Mouse (Mus musculus) kidney, adult 2 months (tissue): ENCODE results near the gene Gm9945. TPM values are rescaled to one million over a fixed set of nuclear protein-coding genes. Genes with fewer than 3 reads are reported as not detected.

Experiments used
- DNase-seq: peaks from one replicate; pipeline ENCODE4 v3.0.0; 2021
- H3K27ac ChIP-seq: fragments of 200-500 bp; 2 replicates; pipeline ENCODE4 v1.5.1; 2012; ENCODE audit warnings: low read depth, low read length, control low read depth, inconsistent platforms; ENCODE audit not compliant: insufficient read depth
- H3K27me3 ChIP-seq: fragments of 200-500 bp; replicated peaks from 2 replicates; pipeline ENCODE4 v1.6.1; 2012; ENCODE audit warnings: mild to moderate bottlenecking, moderate library complexity, low read length, inconsistent platforms; ENCODE audit not compliant: control insufficient read depth, insufficient read depth
- H3K36me3 ChIP-seq: fragments of 200-500 bp; 2 replicates; pipeline ENCODE4 v1.6.1; 2012; ENCODE audit warnings: mild to moderate bottlenecking, moderate library complexity, low read length, inconsistent platforms; ENCODE audit not compliant: control insufficient read depth, insufficient read depth
- H3K4me1 ChIP-seq: fragments of 200-500 bp; 2 replicates; pipeline ENCODE4 v1.6.1; 2011; ENCODE audit warnings: low read length; ENCODE audit not compliant: control insufficient read depth, insufficient read depth
- H3K4me3 ChIP-seq: fragments of 200-500 bp; 2 replicates; pipeline ENCODE4 v1.5.1; 2011; ENCODE audit warnings: mild to moderate bottlenecking, low read depth, low read length, control low read depth; ENCODE audit not compliant: insufficient read depth
- CTCF ChIP-seq: fragments of 200-500 bp; conservative IDR thresholded peaks from 2 replicates; pipeline ENCODE4 v1.5.1; 2011; ENCODE audit warnings: low read depth, mild to moderate bottlenecking, control low read depth, low read length, moderate library complexity, mixed read lengths; ENCODE audit not compliant: insufficient read depth, insufficient read length
- POLR2A ChIP-seq: fragments of 200-500 bp; IDR thresholded peaks from one replicate; pipeline ENCODE4 v1.6.1; 2011; ENCODE audit warnings: low read depth, low read length, control low read depth
- WGBS: fragments of 180-500 bp; shearing (Covaris S2); methylation state at CpG from one replicate; pipeline ENCODE4 v1.1.7; 2018; 5-methylcytosine and 5-hydroxymethylcytosine counted together
- polyA plus RNA-seq: library from polyadenylated mRNA; depleted of rRNA; stranded (reverse); fragments of >200 nt; gene quantifications from 2 replicates; pipeline ENCODE4 v1.2.3, GENCODE M21; 2012

Gene Gm9945
- polyA plus RNA-seq, 1 experiment = not detected

- H3K4me3 ChIP-seq = no peak overlapping the region
- H3K4me1 ChIP-seq = peaks cover 6% of the 10 kb centered on the region; the same call in 1 of the 2 replicates
- no peak overlapping the region for H3K27ac ChIP-seq
- no peaks in the 10 kb centered on the region for H3K36me3 ChIP-seq
- peak; percentile 67 for DNase-seq
- H3K27me3 ChIP-seq = no peaks in the 10 kb centered on the region
- WGBS = 40% methylated on average over 5 of the region's 5 CpGs
- TF ChIP-seq POLR2A = no peak
- TF ChIP-seq CTCF = no peak
Observed at GRCm38 (mm10) chr11:53461727-53462126, 18.2 kb upstream of the Gm9945 start.

- WGBS = 9% methylated on average over 55 of the region's 55 CpGs
- TF ChIP-seq CTCF (no peak), POLR2A (no peak)
- H3K4me3 ChIP-seq = peak overlapping the region; percentile 15; the same call in 1 of the 2 replicates
- no peaks in the 10 kb centered on the region for H3K36me3 ChIP-seq
- peaks cover 6% of the 10 kb centered on the region; the same call in 1 of the 2 replicates for H3K4me1 ChIP-seq
- peak; percentile 54 for DNase-seq
- no peak overlapping the region for H3K27ac ChIP-seq
- H3K27me3 ChIP-seq = no peaks in the 10 kb centered on the region
Observed at GRCm38 (mm10) chr11:53463551-53464424, 16.2 kb upstream of the Gm9945 start.

DNA sequence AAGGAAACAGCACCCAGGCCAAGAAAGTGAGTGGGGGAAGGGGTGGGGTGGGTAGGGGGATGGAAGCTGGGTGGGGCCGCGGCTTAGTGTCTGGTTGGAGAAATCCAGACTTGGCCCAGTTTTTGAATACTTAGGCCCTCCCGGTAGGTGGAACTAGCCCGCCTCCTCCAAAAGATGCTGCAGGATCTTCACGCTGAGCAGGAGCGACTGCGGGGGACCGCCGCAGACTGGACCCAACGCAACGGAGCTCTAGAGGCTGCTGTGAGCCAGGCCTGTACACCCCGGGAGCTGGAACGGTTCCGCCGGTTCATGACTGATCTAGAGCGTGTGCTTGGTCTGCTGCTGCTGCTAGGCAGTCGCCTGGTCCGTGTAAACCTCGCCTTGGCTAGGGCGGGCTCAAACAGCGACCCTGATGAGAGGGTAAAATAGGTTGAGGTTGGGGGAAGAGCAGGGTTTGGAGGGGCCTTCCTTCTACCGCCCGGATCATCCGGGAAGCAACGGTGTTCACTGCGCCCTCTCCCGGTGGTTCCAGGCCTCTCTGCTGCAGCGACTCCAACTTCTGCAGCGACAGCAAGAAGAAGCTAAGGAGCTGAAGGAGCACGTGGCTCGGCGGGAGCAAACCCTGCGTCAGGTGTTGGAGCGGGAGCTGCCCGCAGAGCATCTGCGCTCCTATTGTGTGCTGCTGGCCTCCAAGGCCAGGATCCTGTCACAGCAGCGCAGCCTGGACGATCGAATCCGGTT lies 13.6 kb upstream of the Gm9945 start:
- TF ChIP-seq CTCF (peak; percentile 69), POLR2A (no peak)
- Histone ChIP-seq H3K4me1 (peaks cover 5% of the 10 kb centered on the region; the same call in 1 of the 2 replicates), H3K27me3 (no peaks in the 10 kb centered on the region), H3K27ac (no peak overlapping the region), H3K36me3 (no peaks in the 10 kb centered on the region), H3K4me3 (peak overlapping the region; percentile 38)
- peak; percentile 78 for DNase-seq
- WGBS = 13% methylated on average over 40 of the region's 40 CpGs

DNA sequence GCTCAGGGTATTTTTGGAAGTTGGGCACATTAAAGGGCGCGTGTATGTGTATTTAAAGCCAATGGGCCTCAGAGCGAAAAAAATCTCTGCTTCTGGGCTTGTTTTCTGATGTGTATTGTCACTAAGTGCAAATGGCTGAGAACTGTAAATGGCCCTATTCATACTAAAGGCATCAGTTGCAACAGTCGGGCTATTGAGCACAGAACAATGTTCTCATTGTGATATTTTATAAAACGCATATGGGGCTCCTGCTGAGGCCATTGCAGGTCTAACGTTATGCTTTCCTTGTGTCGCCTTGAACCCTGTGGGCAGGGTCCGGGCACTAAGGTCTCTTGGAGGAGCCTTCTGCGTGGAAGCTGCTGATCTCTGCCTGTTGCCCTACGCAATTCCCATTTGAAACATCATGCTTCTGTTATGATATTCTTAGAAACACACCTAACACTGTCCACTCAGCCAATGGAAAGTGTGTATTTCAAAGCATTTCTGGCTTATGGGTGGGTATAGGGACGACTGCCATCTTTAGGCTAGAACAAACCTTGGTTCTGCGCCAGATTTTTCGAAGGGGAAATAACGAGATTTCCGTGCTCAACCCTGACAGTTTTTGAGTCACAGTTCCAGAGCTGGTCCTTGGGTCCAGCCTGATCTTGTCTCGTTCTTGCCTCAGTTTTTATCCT lies 10.5 kb upstream of the Gm9945 start:
- 44% methylated on average over 16 of the region's 16 CpGs for WGBS
- Histone ChIP-seq H3K27me3 (no peaks in the 10 kb centered on the region), H3K27ac (no peak overlapping the region), H3K4me3 (no peak overlapping the region), H3K36me3 (no peaks in the 10 kb centered on the region), H3K4me1 (0 out of 2 replicates have a peak, but pooled peaks cover 2% of the 10 kb centered on the region)
- DNase-seq = no peak
- TF ChIP-seq POLR2A = no peak
- TF ChIP-seq CTCF = no peak

GRCm38 (mm10) chr11:53469968-53470695 lies 9.8 kb upstream of the Gm9945 start, which contains the start of gene Gm9837:
TSS of gene Gm9837 (minus strand) at chr11:53470479.
- WGBS = 9% methylated on average over 29 of the region's 29 CpGs
- Histone ChIP-seq H3K36me3 (no peaks in the 10 kb centered on the region), H3K4me1 (0 out of 2 replicates have a peak, but pooled peaks cover 2% of the 10 kb centered on the region), H3K4me3 (no peak within 1 kb of the TSS), H3K27me3 (no peaks in the 10 kb centered on the region), H3K27ac (no peak within 1 kb of the TSS)
- DNase-seq = peak; percentile 88
- TF ChIP-seq POLR2A = no peak
- TF ChIP-seq CTCF = peak; percentile 96

DNA sequence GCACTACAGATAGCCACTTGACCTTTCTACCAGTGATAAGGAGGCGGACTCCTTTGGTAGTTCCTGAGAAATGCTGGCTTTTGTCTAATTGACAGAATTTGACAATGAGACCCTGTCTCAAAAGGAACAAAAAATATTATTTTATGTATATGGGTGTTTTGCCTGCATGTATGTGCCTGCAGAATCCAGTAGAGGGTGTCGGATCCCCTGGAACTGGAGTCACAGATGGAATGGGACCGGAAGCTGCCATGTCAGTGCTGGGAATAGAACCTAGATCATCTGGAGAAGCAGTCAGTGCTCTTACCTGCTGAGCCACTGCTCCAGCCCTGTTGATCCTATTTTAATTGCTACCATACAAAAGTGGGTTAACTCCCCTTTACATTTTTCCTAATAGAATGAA lies 7.3 kb upstream of the Gm9945 start:
- TF ChIP-seq CTCF (0 out of 2 replicates have a peak, but pooled peaks have one; percentile 20), POLR2A (no peak)
- Histone ChIP-seq H3K4me1 (no peaks in the 10 kb centered on the region), H3K36me3 (no peaks in the 10 kb centered on the region), H3K27ac (no peak overlapping the region), H3K4me3 (no peak overlapping the region), H3K27me3 (no peaks in the 10 kb centered on the region)
- WGBS = 85% methylated on average over 3 of the region's 3 CpGs
- DNase-seq = no peak
